Mouse (Mus musculus): ENCODE measurements around the gene Zyx.

The Zyx gene

GRCm38 (mm10) chr6:42370630-42371363 lies 21.4 kb downstream of the Zyx start:
- DNase-seq = no peak

GRCm38 (mm10) chr6:42372001-42372400 lies 22.6 kb downstream of the Zyx start:
- no peak for DNase-seq

GRCm38 (mm10) chr6:42372421-42372815 lies 23.0 kb downstream of the Zyx start:
- DNase-seq = no peak

- DNase-seq = peak; percentile 74 to 80
Observed at GRCm38 (mm10) chr6:42372816-42373547, 23.6 kb downstream of the Zyx start, which contains the start of gene Epha1. Gene Epha1 (minus strand): TSS chr6:42373268.

- DNase-seq = no peak
Observed at GRCm38 (mm10) chr6:42373669-42374430, 24.4 kb downstream of the Zyx start.

GRCm38 (mm10) chr6:42374701-42375100 lies 25.3 kb downstream of the Zyx start:
- no peak for DNase-seq

GRCm38 (mm10) chr6:42375131-42375530 lies 25.7 kb downstream of the Zyx start:
- no peak for DNase-seq

- no peak for DNase-seq
Observed at GRCm38 (mm10) chr6:42376016-42376415, 26.6 kb downstream of the Zyx start.

GRCm38 (mm10) chr6:42376504-42377019 lies 27.1 kb downstream of the Zyx start:
- DNase-seq = no peak

- no peak for DNase-seq
Observed at GRCm38 (mm10) chr6:42377280-42377679, 27.9 kb downstream of the Zyx start.

GRCm38 (mm10) chr6:42379551-42379950 lies 30.1 kb downstream of the Zyx start:
- DNase-seq = no peak

- DNase-seq = peak; percentile 62 to 76
Observed at GRCm38 (mm10) chr6:42380416-42381144, 31.1 kb downstream of the Zyx start.

- no peak for DNase-seq
Observed at GRCm38 (mm10) chr6:42381221-42381620, 31.8 kb downstream of the Zyx start.

GRCm38 (mm10) chr6:42381916-42382381 lies 32.5 kb downstream of the Zyx start:
- DNase-seq = no peak

- DNase-seq = no peak
Observed at GRCm38 (mm10) chr6:42383360-42383759, 33.9 kb downstream of the Zyx start.

- no peak for DNase-seq
Observed at GRCm38 (mm10) chr6:42385635-42386034, 36.2 kb downstream of the Zyx start.

GRCm38 (mm10) chr6:42391796-42392330 lies 42.4 kb downstream of the Zyx start:
- DNase-seq = no peak

GRCm38 (mm10) chr6:42395960-42396809 lies 46.8 kb downstream of the Zyx start:
- DNase-seq = peak; percentile 57 to 62

GRCm38 (mm10) chr6:42397041-42397657 lies 47.7 kb downstream of the Zyx start:
- DNase-seq = no peak

- DNase-seq = no peak
Observed at GRCm38 (mm10) chr6:42398285-42398684, 48.9 kb downstream of the Zyx start.

GRCm38 (mm10) chr6:42398998-42399397 lies 49.6 kb downstream of the Zyx start:
- no peak for DNase-seq

Data from cerebellum, postnatal 10 days (tissue).